In the genomic region with DNA sequence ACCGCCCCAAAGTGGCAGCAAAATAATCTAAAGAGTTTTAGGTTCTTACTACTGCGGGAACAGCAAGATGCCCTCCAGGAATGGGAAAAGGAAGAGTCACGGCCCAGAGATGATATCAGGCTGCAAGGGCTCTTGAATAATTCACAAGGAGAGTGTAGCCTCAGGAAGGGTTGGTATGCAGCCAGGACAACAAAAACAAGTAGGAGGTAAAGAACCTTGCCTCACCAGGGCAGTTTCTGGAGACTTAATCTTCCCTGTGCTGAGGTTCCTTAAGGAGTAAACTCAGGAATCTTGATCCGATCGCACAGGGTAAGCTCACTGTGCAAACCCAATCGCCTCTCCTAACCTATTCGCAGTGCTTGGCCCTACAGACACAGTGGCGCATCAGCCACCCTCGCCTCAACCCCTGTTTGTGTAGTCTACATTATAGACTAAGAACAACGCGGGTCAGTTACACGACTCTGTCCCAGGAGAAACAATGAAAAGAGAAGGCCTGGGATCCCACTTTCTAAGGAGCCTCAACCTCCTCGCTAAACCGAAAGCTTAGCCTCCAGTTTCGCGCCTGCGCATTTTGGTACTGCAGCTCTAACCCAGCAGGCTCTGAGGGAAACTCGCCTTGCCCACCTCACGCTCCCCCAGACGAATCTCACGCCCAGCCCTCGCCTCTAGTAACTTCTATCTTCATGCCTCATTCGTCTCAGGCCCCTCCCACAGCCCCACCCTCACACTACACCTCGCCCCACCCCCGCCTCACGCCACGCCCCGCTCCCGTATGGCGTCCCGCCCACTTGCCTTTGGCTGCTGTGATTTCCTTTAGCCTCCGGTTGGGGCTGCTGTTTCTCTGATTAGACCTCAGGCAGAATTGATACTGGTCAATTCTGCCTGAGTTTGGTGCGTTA, we compare ENCODE assay signal across 8 mouse cellular contexts. TPM values are rescaled to one million over a fixed set of nuclear protein-coding genes. Genes with fewer than 3 reads are reported as not detected.
A peak's percentile ranks its signal among the peaks of the same experiment; 100 is the strongest.
DNase-seq lines count a peak whose midpoint lies in the region; ATAC-seq and TF ChIP-seq lines count a peak whose summit lies in the region.

No protein-coding gene starts in this region.

- peak overlapping the region; percentile 62 for H3K4me2 ChIP-seq in embryonic facial prominence, embryonic 15.5 days (replicated peaks)
- H3K4me2 ChIP-seq in kidney, embryonic 14.5 days (replicated peaks; ENCODE audit: low read depth, low read length), result peak overlapping the region; percentile 56

- peak; percentile 98 for ATAC-seq in embryonic facial prominence, embryonic 15.5 days (ENCODE audit: insufficient number of reproducible peaks, low FRiP score, low TSS enrichment, low read depth)
- peak; percentile 98 for ATAC-seq in kidney, embryonic 14.5 days (ENCODE audit: low FRiP score, low TSS enrichment)
- ATAC-seq in monocyte, adult 5-6 weeks (replicated peaks; ENCODE audit: insufficient number of reproducible peaks, low FRiP score, low TSS enrichment, poor library complexity, severe bottlenecking), result peak; percentile 94

- H3K9me3 ChIP-seq in embryonic facial prominence, embryonic 15.5 days (replicated peaks), result no peaks in the 10 kb centered on the region
- no peaks in the 10 kb centered on the region for H3K9me3 ChIP-seq in kidney, embryonic 14.5 days (ENCODE audit: control insufficient read depth, low read length)

- H3K9ac ChIP-seq in embryonic facial prominence, embryonic 15.5 days, result peak overlapping the region; percentile 65
- peak overlapping the region; percentile 67 for H3K9ac ChIP-seq in kidney, embryonic 14.5 days (ENCODE audit: low read depth, low read length)

- H3K36me3 ChIP-seq in embryonic facial prominence, embryonic 15.5 days, result no peaks in the 10 kb centered on the region
- no peaks in the 10 kb centered on the region for H3K36me3 ChIP-seq in kidney, embryonic 14.5 days (ENCODE audit: control insufficient read depth, insufficient read depth, low read length)

- peak overlapping the region; percentile 42 for H3K27ac ChIP-seq in bone marrow, adult 2 months (ENCODE audit: control insufficient read depth, insufficient read depth, low read depth, low read length, poor library complexity)
- H3K27ac ChIP-seq in embryonic facial prominence, embryonic 15.5 days (replicated peaks), result peak overlapping the region; percentile 83
- peak overlapping the region; percentile 82 for H3K27ac ChIP-seq in kidney, embryonic 14.5 days (ENCODE audit: low read depth, low read length)

- H3K4me3 ChIP-seq in bone marrow, adult 2 months (replicated peaks; ENCODE audit: control insufficient read depth, low read depth, low read length), result peak overlapping the region; percentile 68
- H3K4me3 ChIP-seq in embryonic facial prominence, embryonic 15.5 days (replicated peaks), result peak overlapping the region; percentile 48
- peak overlapping the region; percentile 33; the same call in 1 of the 2 replicates for H3K4me3 ChIP-seq in kidney, embryonic 14.5 days (ENCODE audit: low read length)

- H3K27me3 ChIP-seq in embryonic facial prominence, embryonic 15.5 days, result no peaks in the 10 kb centered on the region
- H3K27me3 ChIP-seq in kidney, embryonic 14.5 days (ENCODE audit: control insufficient read depth, insufficient read depth, low read length), result no peaks in the 10 kb centered on the region

- TF ChIP-seq CTCF in bone marrow, adult 2 months (IDR thresholded peaks at IDR 0.05; ENCODE audit: control insufficient read depth, insufficient read depth, low read length), result peak; percentile 5; the same call in 1 of the 2 replicates

- TF ChIP-seq POLR2A in bone marrow, adult 2 months (IDR thresholded peaks at IDR 0.05; ENCODE audit: borderline replicate concordance, control insufficient read depth, low read depth, low read length), result peak; percentile 75; the same call in 1 of the 2 replicates

- peak; percentile 98 for DNase-seq in 416B (ENCODE audit: low read depth)
- peak; percentile 87 for DNase-seq in heart, adult 8-10 months (ENCODE audit: low spot score)
- peak; percentile 95 for DNase-seq in liver
- DNase-seq in spleen, postnatal 4 days (ENCODE audit: low spot score in 2 of 2), result peak; percentile 85 to 92

- 5% methylated on average over 33 of the region's 33 CpGs for WGBS in bone marrow, adult 2 months
- 4% methylated on average over 33 of the region's 33 CpGs for WGBS in embryonic facial prominence, embryonic 15.5 days
- WGBS in kidney, embryonic 14.5 days, result 8% methylated on average over 33 of the region's 33 CpGs

- H3K4me1 ChIP-seq in bone marrow, adult 2 months (ENCODE audit: control insufficient read depth, insufficient read depth, low read length), result no peaks in the 10 kb centered on the region; the same call in 1 of the 2 replicates
- peaks cover 13% of the 10 kb centered on the region for H3K4me1 ChIP-seq in embryonic facial prominence, embryonic 15.5 days
- H3K4me1 ChIP-seq in kidney, embryonic 14.5 days (ENCODE audit: control insufficient read depth, insufficient read depth, low read length), result no peaks in the 10 kb centered on the region

RNA-seq across cellular contexts. Expression of a gene that starts 6.5 kb away (rescaled TPM):
- polyA plus RNA-seq in bone marrow, adult 2 months (2011; ENCODE audit: insufficient read depth, insufficient read length, low replicate concordance, missing spikeins), result 27.7 and 71.7 TPM in 2 replicates
- polyA plus RNA-seq in embryonic facial prominence, embryonic 15.5 days (2015; fragmentation: Nextera tagmentation; extraction: Ambion mirVana), result 49.0 and 55.6 TPM in 2 replicates
- total RNA-seq in heart, adult 8-10 months (2022), result 10 to 100 TPM; 17.0 to 19.8 (median 17.9) TPM
- 32.0 and 37.4 TPM in 2 replicates for polyA plus RNA-seq in kidney, embryonic 14.5 days (2014; fragmentation: Nextera tagmentation; extraction: Ambion mirVana)
- total RNA-seq in monocyte, adult 5-6 weeks (2017), result 71.9 to 84.9 TPM (median 81.9 TPM) in 3 replicates

RNA-seq across cellular contexts. Expression of a gene that starts 13.3 kb away (rescaled TPM):
- 4.1 and 9.8 TPM in 2 replicates for polyA plus RNA-seq in bone marrow, adult 2 months (2011; ENCODE audit: insufficient read depth, insufficient read length, low replicate concordance, missing spikeins)
- 34.9 and 37.0 TPM in 2 replicates for polyA plus RNA-seq in embryonic facial prominence, embryonic 15.5 days (2015; fragmentation: Nextera tagmentation; extraction: Ambion mirVana)
- 1 to 10 TPM; 2.6 to 4.8 (median 4.3) TPM for total RNA-seq in heart, adult 8-10 months (2022)
- polyA plus RNA-seq in kidney, embryonic 14.5 days (2014; fragmentation: Nextera tagmentation; extraction: Ambion mirVana), result 34.5 and 49.3 TPM in 2 replicates
- total RNA-seq in monocyte, adult 5-6 weeks (2017), result 4.9 to 45.4 TPM (median 15.8 TPM) in 3 replicates

RNA-seq across cellular contexts. Expression of a gene that starts 18.8 kb away (rescaled TPM):
- 2.9 TPM in 1 of 2 replicates, not detected in the other for polyA plus RNA-seq in bone marrow, adult 2 months (2011; ENCODE audit: insufficient read depth, insufficient read length, low replicate concordance, missing spikeins)
- 47.1 and 59.7 TPM in 2 replicates for polyA plus RNA-seq in embryonic facial prominence, embryonic 15.5 days (2015; fragmentation: Nextera tagmentation; extraction: Ambion mirVana)
- total RNA-seq in heart, adult 8-10 months (2022), result 1 to 10 TPM; 3.2 to 9.8 (median 4.0) TPM
- 12.5 and 13.2 TPM in 2 replicates for polyA plus RNA-seq in kidney, embryonic 14.5 days (2014; fragmentation: Nextera tagmentation; extraction: Ambion mirVana)
- 0.95 to 2.3 TPM (median 1.8 TPM) in 3 replicates for total RNA-seq in monocyte, adult 5-6 weeks (2017)

RNA-seq across cellular contexts. Expression of a gene that starts 19.0 kb away (rescaled TPM):
- polyA plus RNA-seq in bone marrow, adult 2 months (2011; ENCODE audit: insufficient read depth, insufficient read length, low replicate concordance, missing spikeins), result 25.7 and 54.2 TPM in 2 replicates
- polyA plus RNA-seq in embryonic facial prominence, embryonic 15.5 days (2015; fragmentation: Nextera tagmentation; extraction: Ambion mirVana), result 108 and 109 TPM in 2 replicates
- 10 to 100 TPM; 49.4 to 57.8 (median 53.3) TPM for total RNA-seq in heart, adult 8-10 months (2022)
- 84.6 and 107 TPM in 2 replicates for polyA plus RNA-seq in kidney, embryonic 14.5 days (2014; fragmentation: Nextera tagmentation; extraction: Ambion mirVana)
- total RNA-seq in monocyte, adult 5-6 weeks (2017), result 23.2 to 55.0 TPM (median 23.6 TPM) in 3 replicates

RNA-seq across cellular contexts. Expression of a gene that starts 30.7 kb away (rescaled TPM):
- polyA plus RNA-seq in bone marrow, adult 2 months (2011; ENCODE audit: insufficient read depth, insufficient read length, low replicate concordance, missing spikeins), result 33.9 and 66.4 TPM in 2 replicates
- polyA plus RNA-seq in embryonic facial prominence, embryonic 15.5 days (2015; fragmentation: Nextera tagmentation; extraction: Ambion mirVana), result 173 and 196 TPM in 2 replicates
- 10 to 100 TPM; 56.4 to 63.5 (median 59.5) TPM for total RNA-seq in heart, adult 8-10 months (2022)
- 217 and 259 TPM in 2 replicates for polyA plus RNA-seq in kidney, embryonic 14.5 days (2014; fragmentation: Nextera tagmentation; extraction: Ambion mirVana)
- 42.5 to 61.0 TPM (median 58.7 TPM) in 3 replicates for total RNA-seq in monocyte, adult 5-6 weeks (2017)

Comparison
In these comparisons a context has a peak if more than half of its experiments do, and no peak if none do; other contexts are left out.
1. Peak in every context shown above with its lines: DNase-seq, ATAC-seq, H3K4me3 ChIP-seq and H3K27ac ChIP-seq.